Mouse (Mus musculus) Patski (cell line): ENCODE results near the gene Mrpl36. TPM values are rescaled to one million over a fixed set of nuclear protein-coding genes. Genes with fewer than 3 reads are reported as not detected.

ENCODE experiments used
- ATAC-seq: fragments of 100-300 bp; one replicate; pipeline ENCODE4 v1.8.0; 2021
- CTCF ChIA-PET: fragments of 350-600 bp; sonication (Branson Sonifier 250); formaldehyde crosslinking; loops from one replicate; lab custom pipeline; 2022; ENCODE audit warnings: inconsistent platforms; lab: Charles Lee
- POLR2A ChIA-PET: fragments of 350-600 bp; sonication (Branson Sonifier 250); formaldehyde crosslinking; loops from one replicate; lab custom pipeline; 2022; ENCODE audit warnings: antibody characterized with exemption, inconsistent platforms; lab: Charles Lee
- DNase-seq: peaks from one replicate; pipeline ENCODE4 v3.0.0-alpha.2; 2011; ENCODE audit warnings: low read depth, low spot score
- H3K27me3 ChIP-seq: fragments of 371-371 bp; one replicate; pipeline ENCODE4 v1.5.1; 2021
- CTCF ChIP-seq: fragments of 100-300 bp; IDR thresholded peaks from one replicate; pipeline ENCODE4 v1.5.1; 2021
- in situ Hi-C: fragments of 300-500 bp; cut with MboI; formaldehyde crosslinking; loops from 3 replicates; pipeline ENCODE4 v1.11.1; 2018; ENCODE audit warnings: low pct_unique_long_range_greater_than_20kb, mixed read lengths
- polyA plus RNA-seq: library from polyadenylated mRNA; unstranded; gene quantifications from one replicate; pipeline ENCODE4 v1.2.3, GENCODE M21; 2021

Mrpl36 gene
- polyA plus RNA-seq, 1 experiment from 2014 or later, result 62.8 TPM

GRCm38 (mm10) chr13:73346743-73347142 lies 18.4 kb downstream of the Mrpl36 start:
- TF ChIP-seq CTCF, result no peak
- no peak for ATAC-seq
- CTCF ChIA-PET, result no interaction called here
- no peak for DNase-seq
- in situ Hi-C loops, result no loop called here
- H3K27me3 ChIP-seq, result no peaks in the 10 kb centered on the region
- POLR2A ChIA-PET, result no interaction called here

DNA sequence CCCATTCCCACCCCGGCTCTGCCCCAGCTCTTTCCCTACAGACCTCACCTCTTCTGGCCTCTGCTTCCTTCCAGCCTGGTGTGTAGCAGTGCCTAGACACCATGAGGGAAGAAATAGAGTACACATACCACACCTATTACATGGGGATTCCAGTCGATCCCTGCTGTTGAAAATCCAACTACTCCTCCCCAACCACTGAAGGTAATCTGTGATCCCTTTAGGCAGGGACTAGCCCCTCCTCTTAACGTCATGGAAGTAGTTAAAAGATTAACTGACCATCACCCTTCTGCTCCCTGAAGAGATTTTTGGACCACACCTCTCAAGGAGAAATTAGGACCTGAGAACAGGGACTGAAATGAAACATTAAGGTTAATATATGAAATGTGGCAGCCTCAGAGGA lies 18.9 kb downstream of the Mrpl36 start:
- ChIA-PET CTCF (no interaction called here), POLR2A (no interaction called here)
- DNase-seq (no peak), ATAC-seq (no peak)
- H3K27me3 ChIP-seq, result no peaks in the 10 kb centered on the region
- in situ Hi-C loops, result no loop called here
- TF ChIP-seq CTCF, result no peak

DNA sequence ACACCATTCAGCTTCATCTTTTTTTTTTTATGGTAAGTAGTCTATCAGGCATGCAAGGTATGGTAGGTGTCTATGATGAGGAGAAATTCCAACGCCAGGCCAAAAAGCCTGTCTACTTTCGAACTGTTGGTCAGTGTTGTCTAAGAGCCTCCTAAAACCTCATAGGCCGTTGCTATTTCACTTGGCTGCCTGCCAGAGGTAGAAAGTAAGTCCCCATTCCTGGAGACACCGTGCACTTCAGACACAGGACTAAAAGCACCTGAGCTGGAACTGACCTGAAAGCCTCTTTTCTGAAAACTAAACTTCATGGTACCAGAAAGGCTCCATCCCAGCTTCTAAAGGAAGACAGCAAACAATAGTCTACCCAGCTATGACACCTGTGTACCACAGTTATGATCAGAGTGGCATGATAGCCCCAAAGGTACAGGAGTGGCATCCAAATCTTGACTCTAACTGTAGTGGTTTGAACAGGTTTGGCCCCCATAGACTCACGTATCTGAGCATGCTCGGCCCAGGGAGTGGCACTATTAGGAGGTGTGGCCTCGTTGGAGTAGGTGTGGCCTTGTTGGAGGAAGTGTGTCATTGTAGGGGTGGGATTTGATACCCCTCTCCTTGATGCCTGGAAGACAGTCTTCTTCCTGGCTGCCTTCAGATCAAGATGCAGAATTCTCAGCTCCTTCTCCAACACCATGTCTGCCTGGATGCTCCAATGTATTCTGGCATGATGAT lies 19.8 kb downstream of the Mrpl36 start:
- no peaks in the 10 kb centered on the region for H3K27me3 ChIP-seq
- no peak for ATAC-seq
- ChIA-PET CTCF (no interaction called here), POLR2A (no interaction called here)
- no peak for DNase-seq
- in situ Hi-C loops, result no loop called here
- no peak for TF ChIP-seq CTCF

GRCm38 (mm10) chr13:73350741-73351140 lies 22.4 kb downstream of the Mrpl36 start:
- DNase-seq (no peak), ATAC-seq (no peak)
- TF ChIP-seq CTCF, result no peak
- no peaks in the 10 kb centered on the region for H3K27me3 ChIP-seq
- CTCF ChIA-PET, result interaction anchor here (1.6 to 1.9 kb wide), 2 partner anchors 9 to 15 kb away, joined by 3 to 4 read pairs; no protein-coding TSS in a partner anchor
- in situ Hi-C loops, result no loop called here
- POLR2A ChIA-PET, result no interaction called here

DNA sequence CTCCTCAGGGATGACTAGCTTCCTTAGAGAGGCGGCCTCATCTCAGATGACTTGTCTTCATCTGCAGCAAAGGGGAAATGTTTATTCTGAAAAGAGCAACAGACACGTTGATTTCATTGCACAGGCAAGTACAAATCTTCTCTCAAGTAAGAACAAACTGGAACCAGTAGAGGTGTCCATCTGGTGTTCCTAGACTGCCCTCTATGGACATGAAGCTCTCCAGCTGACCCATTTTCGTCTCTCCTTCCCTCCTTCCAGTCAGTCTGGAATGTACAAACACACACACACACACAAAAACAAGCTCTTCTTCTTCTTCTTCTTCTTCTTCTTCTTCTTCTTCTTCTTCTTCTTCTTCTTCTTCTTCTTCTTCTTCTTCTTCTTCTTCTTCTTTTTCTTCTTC lies 23.6 kb downstream of the Mrpl36 start:
- ChIA-PET POLR2A (interaction anchor here (0.6 kb wide), 1 partner anchor 39 kb away, joined by 6 read pairs; no protein-coding TSS in a partner anchor), CTCF (interaction anchor here (0.9 to 1.6 kb wide), 4 partner anchors 9 to 192 kb away, joined by 3 to 4 read pairs (median 3); no protein-coding TSS in a partner anchor)
- ATAC-seq, result no peak
- TF ChIP-seq CTCF, result peak; percentile 49
- in situ Hi-C loops, result no loop called here
- no peak for DNase-seq
- no peaks in the 10 kb centered on the region for H3K27me3 ChIP-seq

DNA sequence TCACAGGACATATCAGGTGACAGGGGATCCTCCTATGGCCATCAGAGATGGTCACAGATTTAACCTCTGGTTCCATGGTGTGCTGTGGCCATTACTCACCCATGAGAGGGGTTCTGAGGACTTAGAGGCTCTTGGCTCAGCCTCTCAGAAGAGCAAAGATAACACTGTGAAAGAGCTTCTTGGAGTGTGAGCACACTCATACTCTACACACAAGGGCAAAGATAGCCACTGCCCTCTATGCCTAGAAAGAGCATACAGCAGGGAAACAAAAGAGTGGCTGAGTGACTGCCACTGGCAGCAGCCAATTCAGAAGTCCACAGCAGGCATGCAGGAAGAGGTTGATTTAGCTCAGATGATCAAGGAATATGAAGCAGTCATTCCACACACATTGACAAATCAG lies 24.2 kb downstream of the Mrpl36 start:
- in situ Hi-C loops, result no loop called here
- TF ChIP-seq CTCF, result no peak
- DNase-seq (no peak), ATAC-seq (no peak)
- POLR2A ChIA-PET, result interaction anchor here (0.6 to 0.7 kb wide), 2 partner anchors 40 to 73 kb away, joined by 3 to 6 read pairs; no protein-coding TSS in a partner anchor
- CTCF ChIA-PET, result interaction anchor here (0.9 to 1.6 kb wide), 4 partner anchors 8 to 193 kb away, joined by 3 read pairs; no protein-coding TSS in a partner anchor
- no peaks in the 10 kb centered on the region for H3K27me3 ChIP-seq

DNA sequence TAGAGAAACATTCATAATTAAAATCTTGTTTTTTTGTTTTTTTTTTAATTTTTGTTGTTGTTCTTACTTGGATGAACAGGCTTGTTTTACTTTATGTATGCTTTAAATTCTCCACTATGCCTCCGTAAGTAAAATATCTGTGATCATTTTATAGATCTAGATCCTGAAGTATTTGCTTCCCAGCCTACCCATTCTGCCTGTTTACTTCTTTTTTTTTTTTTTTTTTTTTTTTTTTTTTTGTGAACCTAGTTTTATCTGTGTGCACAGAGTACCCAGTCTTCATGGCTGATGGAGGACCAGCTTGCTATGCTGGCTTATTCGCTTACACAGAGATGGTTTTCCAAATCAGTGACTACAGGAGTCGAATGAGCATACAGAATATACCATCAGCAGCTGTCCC lies 28.8 kb downstream of the Mrpl36 start:
- POLR2A ChIA-PET, result no interaction called here
- ATAC-seq (no peak), DNase-seq (no peak)
- TF ChIP-seq CTCF, result no peak
- CTCF ChIA-PET, result no interaction called here
- H3K27me3 ChIP-seq, result no peaks in the 10 kb centered on the region
- in situ Hi-C loops, result no loop called here

GRCm38 (mm10) chr13:73373367-73373766 lies 45.1 kb downstream of the Mrpl36 start:
- DNase-seq (no peak), ATAC-seq (no peak)
- no peak for TF ChIP-seq CTCF
- POLR2A ChIA-PET, result no interaction called here
- H3K27me3 ChIP-seq, result peaks cover 27% of the 10 kb centered on the region
- CTCF ChIA-PET, result no interaction called here
- in situ Hi-C loops, result no loop called here

GRCm38 (mm10) chr13:73374612-73375011 lies 46.3 kb downstream of the Mrpl36 start:
- H3K27me3 ChIP-seq, result peaks cover 27% of the 10 kb centered on the region
- ATAC-seq, result no peak
- in situ Hi-C loops, result no loop called here
- POLR2A ChIA-PET, result no interaction called here
- DNase-seq, result no peak
- no peak for TF ChIP-seq CTCF
- CTCF ChIA-PET, result interaction anchor here (0.6 kb wide), 1 partner anchor 56 kb away, joined by 3 read pairs; no protein-coding TSS in a partner anchor

GRCm38 (mm10) chr13:73377637-73378036 lies 49.3 kb downstream of the Mrpl36 start:
- DNase-seq, result no peak
- ATAC-seq, result no peak
- in situ Hi-C loops, result no loop called here
- ChIA-PET POLR2A (no interaction called here), CTCF (no interaction called here)
- H3K27me3 ChIP-seq, result peaks cover 8% of the 10 kb centered on the region
- no peak for TF ChIP-seq CTCF

Other genes with a start within 250 kb of the Mrpl36 start
- not detected for gene Irx4, start 68.0 kb upstream of the Mrpl36 start, polyA plus RNA-seq
- gene Ndufs6, start within 50 bp of the Mrpl36 start, polyA plus RNA-seq, result 188 TPM
- 73.9 TPM for gene Lpcat1, start 138.7 kb downstream of the Mrpl36 start, polyA plus RNA-seq
- not detected for gene Slc6a3, start 208.2 kb downstream of the Mrpl36 start, polyA plus RNA-seq